Mouse (Mus musculus): ENCODE results near the gene Adamtsl1.

DNA sequence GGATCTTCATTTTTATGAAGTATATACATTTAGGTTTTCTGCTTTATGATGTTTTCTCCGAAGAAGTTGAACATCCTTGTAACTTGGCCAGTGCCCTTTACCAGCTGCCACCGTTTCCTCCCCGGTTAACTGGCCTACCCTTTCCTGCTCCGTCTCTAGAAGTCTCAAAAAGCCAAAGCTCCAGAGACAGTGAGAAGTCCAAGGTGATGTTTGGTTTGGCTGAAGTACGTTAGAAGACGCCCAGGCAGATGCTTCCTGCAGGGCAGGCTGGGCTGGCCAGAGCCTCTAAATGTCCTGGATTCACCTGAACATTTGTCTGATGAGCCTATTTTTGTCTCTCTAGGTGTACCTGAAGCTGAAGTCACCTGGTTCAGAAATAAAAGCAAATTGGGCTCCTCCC is 871.1 kb downstream of the Adamtsl1 start:
- TF ChIP-seq CTCF (IDR thresholded peaks at IDR 0.05) (no peak), EP300 (IDR thresholded peaks at IDR 0.05) (no peak)
